20 mouse cellular contexts compared by ENCODE assay signal in the genomic region with DNA sequence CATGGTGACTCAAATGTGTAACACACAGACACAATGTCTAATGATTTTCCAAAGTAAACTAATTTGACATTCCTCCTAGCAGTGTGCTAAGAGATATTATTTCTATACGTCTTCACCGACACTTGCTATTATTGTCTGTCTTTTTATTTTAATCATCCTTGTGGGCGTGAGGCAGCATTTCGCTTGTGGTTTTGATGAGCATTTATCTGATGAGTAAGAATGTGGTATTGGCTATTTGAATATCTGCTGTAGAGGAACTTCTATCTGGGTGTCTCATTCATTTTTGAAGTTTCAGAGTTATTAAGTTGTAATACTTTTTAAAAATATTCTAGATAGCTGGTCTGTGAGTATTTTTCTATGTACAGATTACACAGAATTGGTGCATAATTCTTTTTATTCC.
DNase-seq lines count a peak whose midpoint lies in the region; ATAC-seq and TF ChIP-seq lines count a peak whose summit lies in the region.
"Had no signal": no experiment of that assay in that cellular context is flagged by ENCODE, and none has a peak within 500 bp of the region (broad histone marks: within the 10 kb centered on the region; RNA-seq: fewer than 3 reads in every experiment).

No protein-coding gene starts in this region.

- TF ChIP-seq POLR2A in cerebellum, adult 2 months (IDR thresholded peaks at IDR 0.05; ENCODE audit: borderline replicate concordance, insufficient read depth, low read length), result no peak

- WGBS in cerebellum, adult 2 months, result 98% methylated on average over 4 of the region's 4 CpGs

- no peak overlapping the region for H3K4me3 ChIP-seq in cerebellum, adult 2 months (replicated peaks; ENCODE audit: insufficient read depth, low read depth, low read length)
- H3K4me3 ChIP-seq: embryonic facial prominence, embryonic 12.5 days; forebrain, embryonic 15.5 days; heart, embryonic 13.5 days; hindbrain, embryonic 12.5 days; intestine, embryonic 15.5 days had no signal

- DNase-seq in 416B (ENCODE audit: low read depth), result peak; percentile 72
- DNase-seq in brain, adult 2 months (ENCODE audit: low read depth, low spot score), result peak; percentile 7
- DNase-seq in natural killer cell, adult 2 months (ENCODE audit: low spot score in 2 of 2), result no peak
- no peak for DNase-seq in cerebellum, adult 2 months
- DNase-seq in frontal cortex, adult 2 months (ENCODE audit: extremely low spot score in 1 of 2, low spot score in 1 of 2), result no peak
- DNase-seq: adrenal gland, postnatal 14 days; cerebellum, adult 18-20 months; cerebellum, postnatal 10 days; gastrocnemius, postnatal 25 days; heart, postnatal 4 days; kidney, adult 18-20 months had no signal

- ATAC-seq in CD4-positive, CD25-positive, alpha-beta regulatory T cell, adult 4 months, result peak; percentile 57
- peak; percentile 50; the same call in 1 of the 2 replicates for ATAC-seq in megakaryocyte progenitor cell, adult 5-6 weeks (replicated peaks; ENCODE audit: poor library complexity)
- ATAC-seq in megakaryocyte, adult 5-6 weeks (ENCODE audit: poor library complexity, severe bottlenecking), result no peak
- ATAC-seq: forebrain, embryonic 15.5 days; hindbrain, embryonic 16.5 days; intestine, embryonic 15.5 days had no signal

- H3K4me1 ChIP-seq in cerebellum, adult 2 months (ENCODE audit: control insufficient read depth, insufficient read depth, low read length), result no peaks in the 10 kb centered on the region
- H3K4me1 ChIP-seq: forebrain, embryonic 15.5 days; hindbrain, embryonic 12.5 days had no signal

- TF ChIP-seq CTCF in cerebellum, adult 2 months (IDR thresholded peaks at IDR 0.05; ENCODE audit: borderline replicate concordance, insufficient read depth, low read depth, low read length), result no peak

- no peaks in the 10 kb centered on the region for H3K27me3 ChIP-seq in cerebellum, adult 2 months (ENCODE audit: control insufficient read depth, insufficient read depth, low read length)
- H3K27me3 ChIP-seq: embryonic facial prominence, embryonic 12.5 days; forebrain, embryonic 15.5 days; heart, embryonic 13.5 days; hindbrain, embryonic 12.5 days; intestine, embryonic 15.5 days had no signal

- no peak overlapping the region for H3K27ac ChIP-seq in cerebellum, adult 2 months (ENCODE audit: insufficient read depth, low read length)
- H3K27ac ChIP-seq: embryonic facial prominence, embryonic 12.5 days; forebrain, embryonic 15.5 days; heart, embryonic 13.5 days; hindbrain, embryonic 12.5 days; intestine, embryonic 15.5 days had no signal

Comparison
In these comparisons a context has a peak if more than half of its experiments do, and no peak if none do; other contexts are left out.
1. DNase-seq: peak in 416B (single experiment) and brain, adult 2 months (single experiment); none in natural killer cell, adult 2 months (0 of 2), cerebellum, adult 2 months (0 of 2) and frontal cortex, adult 2 months (0 of 2).